In the genomic region with DNA sequence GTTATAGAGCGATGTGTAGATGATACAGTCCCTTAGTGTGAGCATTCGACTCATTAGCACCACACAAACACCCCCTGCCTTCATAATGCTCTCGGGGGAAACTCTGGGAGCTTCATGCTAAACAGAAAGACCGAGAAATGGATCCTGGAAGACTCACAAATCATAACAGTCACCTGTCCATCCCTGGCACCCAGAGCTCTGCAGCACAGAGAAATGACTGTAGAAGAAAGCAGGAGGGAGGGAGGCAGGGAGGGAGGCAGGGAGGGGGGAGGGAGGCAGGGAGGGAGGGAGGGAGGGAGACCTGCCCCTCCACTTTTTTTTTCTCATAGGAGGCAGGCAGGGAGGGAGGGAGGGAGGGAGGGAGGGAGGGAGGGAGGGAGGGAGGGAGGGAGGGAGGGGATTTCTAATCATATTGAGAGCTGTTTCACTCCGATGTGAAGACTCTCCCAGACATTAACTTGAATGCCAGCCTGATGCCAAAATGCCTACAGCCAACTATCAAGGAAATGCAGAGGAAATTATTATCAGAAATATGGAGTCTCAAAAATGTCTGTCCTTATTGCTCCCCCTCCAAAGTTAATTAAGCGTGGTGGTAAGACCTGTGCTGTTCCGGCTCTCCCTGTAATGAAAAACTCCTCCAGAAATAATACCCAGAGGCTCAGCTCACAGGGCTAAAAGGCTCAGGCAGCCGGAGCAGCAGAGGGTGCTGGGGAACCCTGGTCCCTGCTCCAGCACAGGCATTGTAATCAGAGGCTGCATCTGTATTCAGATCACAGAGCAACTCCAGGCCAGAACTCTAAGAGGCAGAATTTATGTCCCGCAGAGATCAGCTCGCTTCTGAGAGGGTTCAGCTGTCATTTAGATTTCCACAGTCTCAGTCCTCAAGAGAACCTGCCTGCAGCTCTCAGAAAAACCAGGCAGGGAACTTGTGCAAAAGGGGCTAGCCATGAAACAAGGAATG, we compare ENCODE assay signal across 11 mouse cellular contexts. TPM values are rescaled to one million over a fixed set of nuclear protein-coding genes. Genes with fewer than 3 reads are reported as not detected.
DNase-seq lines count a peak whose midpoint lies in the region; ATAC-seq and TF ChIP-seq lines count a peak whose summit lies in the region.
"Had no signal": no experiment of that assay in that cellular context is flagged by ENCODE, and none has a peak within 500 bp of the region (broad histone marks: within the 10 kb centered on the region; RNA-seq: fewer than 3 reads in every experiment).

No protein-coding gene starts in this region.

- no peak overlapping the region for H3K4me3 ChIP-seq in forebrain, embryonic 15.5 days
- no peak overlapping the region for H3K4me3 ChIP-seq in kidney, postnatal 0 days (replicated peaks; ENCODE audit: low read depth, low read length)
- H3K4me3 ChIP-seq in neural tube, embryonic 15.5 days (replicated peaks), result no peak overlapping the region
- H3K4me3 ChIP-seq in lung, adult 2 months (replicated peaks; ENCODE audit: extremely low read depth, low read depth, low read length), result no peak overlapping the region
- H3K4me3 ChIP-seq: liver, embryonic 13.5 days had no signal

- intact Hi-C loops in heart, postnatal 36 days (cut with DNase I), result no loop called here

- no peak for TF ChIP-seq POLR2A in lung, adult 2 months (IDR thresholded peaks at IDR 0.05; ENCODE audit: borderline replicate concordance, extremely low read depth, low read depth, low read length)

- peak overlapping the region; percentile 59 for H3K27ac ChIP-seq in forebrain, embryonic 15.5 days (replicated peaks)
- peak overlapping the region; percentile 57 for H3K27ac ChIP-seq in kidney, postnatal 0 days
- peak overlapping the region; percentile 81 for H3K27ac ChIP-seq in neural tube, embryonic 15.5 days (replicated peaks)
- H3K27ac ChIP-seq: liver, embryonic 13.5 days had no signal

- WGBS in forebrain, embryonic 15.5 days, result 20% methylated on average over 10 of the region's 10 CpGs
- WGBS in kidney, postnatal 0 days, result 24% methylated on average over 10 of the region's 10 CpGs
- WGBS in neural tube, embryonic 15.5 days, result 18% methylated on average over 10 of the region's 10 CpGs
- 50% methylated on average over 10 of the region's 10 CpGs for WGBS in lung, adult 2 months

- no peak for TF ChIP-seq CTCF in kidney, postnatal 0 days (IDR thresholded peaks at IDR 0.05; ENCODE audit: low read depth)
- no peak for TF ChIP-seq CTCF in lung, adult 2 months (IDR thresholded peaks at IDR 0.05; ENCODE audit: insufficient read depth, low read length)

- no peak overlapping the region for H3K4me2 ChIP-seq in forebrain, embryonic 15.5 days (replicated peaks)
- no peak overlapping the region for H3K4me2 ChIP-seq in kidney, postnatal 0 days (ENCODE audit: low read length)
- H3K4me2 ChIP-seq in neural tube, embryonic 15.5 days, result peak overlapping the region; percentile 22
- H3K4me2 ChIP-seq: liver, embryonic 13.5 days had no signal

- ATAC-seq in forebrain, embryonic 15.5 days (replicated peaks), result peak; percentile 58
- ATAC-seq in kidney, postnatal 0 days (replicated peaks; ENCODE audit: low FRiP score, low read depth), result no peak; the same call in 1 of the 2 replicates
- ATAC-seq in neural tube, embryonic 15.5 days (ENCODE audit: low FRiP score), result peak; percentile 89
- ATAC-seq: intestine, postnatal 0 days had no signal

- peak; percentile 52 to 62 for DNase-seq in cerebellum, postnatal 10 days
- DNase-seq in cerebellum, adult 18-20 months, result no peak
- DNase-seq in kidney, postnatal 0 days (ENCODE audit: low spot score), result peak; percentile 67
- no peak for DNase-seq in urinary bladder, adult 2 months (ENCODE audit: low spot score)
- DNase-seq in lung, adult 2 months, result no peak
- no peak for DNase-seq in heart, postnatal 36 days
- DNase-seq: liver, embryonic 13.5 days had no signal

- H3K27me3 ChIP-seq in forebrain, embryonic 15.5 days, result no peaks in the 10 kb centered on the region
- no peaks in the 10 kb centered on the region for H3K27me3 ChIP-seq in kidney, postnatal 0 days (ENCODE audit: insufficient read depth, low read length)
- no peaks in the 10 kb centered on the region for H3K27me3 ChIP-seq in neural tube, embryonic 15.5 days (replicated peaks)
- H3K27me3 ChIP-seq: liver, embryonic 13.5 days had no signal

- peaks cover 17% of the 10 kb centered on the region; the same call in 1 of the 2 replicates for H3K4me1 ChIP-seq in forebrain, embryonic 15.5 days
- H3K4me1 ChIP-seq in kidney, postnatal 0 days (replicated peaks; ENCODE audit: insufficient read depth, low read length), result no peaks in the 10 kb centered on the region
- H3K4me1 ChIP-seq in neural tube, embryonic 15.5 days, result peaks cover 24% of the 10 kb centered on the region
- no peaks in the 10 kb centered on the region; the same call in 1 of the 2 replicates for H3K4me1 ChIP-seq in lung, adult 2 months (ENCODE audit: control insufficient read depth, insufficient read depth, low read length)
- H3K4me1 ChIP-seq: liver, embryonic 13.5 days had no signal

- no peaks in the 10 kb centered on the region for H3K9me3 ChIP-seq in forebrain, embryonic 15.5 days
- H3K9me3 ChIP-seq in kidney, postnatal 0 days (replicated peaks; ENCODE audit: low read length), result no peaks in the 10 kb centered on the region
- no peaks in the 10 kb centered on the region for H3K9me3 ChIP-seq in neural tube, embryonic 15.5 days (replicated peaks)
- H3K9me3 ChIP-seq: liver, embryonic 13.5 days had no signal

- no peaks in the 10 kb centered on the region for H3K36me3 ChIP-seq in forebrain, embryonic 15.5 days
- H3K36me3 ChIP-seq in kidney, postnatal 0 days (ENCODE audit: insufficient read depth, low read length), result no peaks in the 10 kb centered on the region
- H3K36me3 ChIP-seq in neural tube, embryonic 15.5 days, result no peaks in the 10 kb centered on the region
- H3K36me3 ChIP-seq: liver, embryonic 13.5 days had no signal

- H3K9ac ChIP-seq in forebrain, embryonic 15.5 days (replicated peaks), result no peak overlapping the region
- H3K9ac ChIP-seq in kidney, postnatal 0 days (ENCODE audit: low read depth, low read length), result no peak overlapping the region
- H3K9ac ChIP-seq in neural tube, embryonic 15.5 days (replicated peaks), result 0 out of 2 replicates have a peak overlapping the region, but pooled peaks have one; percentile 14
- H3K9ac ChIP-seq: liver, embryonic 13.5 days had no signal

RNA-seq across cellular contexts. Expression of a gene that starts 19.9 kb away (rescaled TPM):
- 0.33 and 0.42 TPM in 2 replicates for polyA plus RNA-seq in forebrain, embryonic 15.5 days (2015; fragmentation: Nextera tagmentation; extraction: Ambion mirVana)
- polyA plus RNA-seq in kidney, postnatal 0 days (2015; fragmentation: Nextera tagmentation; extraction: Ambion mirVana), result 0.05 TPM in 1 of 2 replicates, not detected in the other
- polyA plus RNA-seq in neural tube, embryonic 15.5 days (2015; fragmentation: Nextera tagmentation; extraction: Ambion mirVana), result 0.45 and 0.74 TPM in 2 replicates
- polyA plus RNA-seq in urinary bladder, adult 2 months (2012; rRNA removed), result 0.40 and 0.54 TPM in 2 replicates
- polyA plus RNA-seq in lung, adult 2 months (2012; rRNA removed), result 1.0 and 1.4 TPM in 2 replicates
- under 1 TPM; 0.39 to 0.43 TPM for total RNA-seq in heart, postnatal 36 days (2021)
- polyA plus RNA-seq: C2C12 had no signal

Comparison
In these comparisons a context has a peak if more than half of its experiments do, and no peak if none do; other contexts are left out.
1. DNase-seq: peak in cerebellum, postnatal 10 days (2 of 2) and kidney, postnatal 0 days (single experiment); none in cerebellum, adult 18-20 months (0 of 2), urinary bladder, adult 2 months (single experiment), lung, adult 2 months (single experiment) and heart, postnatal 36 days (0 of 2).
2. Peak in every context shown above with its lines, with median percentiles within 50 percentile points of each other: H3K27ac ChIP-seq.